Mouse (Mus musculus) kidney, embryonic 16.5 days (tissue): Measurements from ENCODE around the gene Kbtbd13. TPM values are rescaled to one million over a fixed set of nuclear protein-coding genes. Genes with fewer than 3 reads are reported as not detected.

ENCODE experiments used
- ATAC-seq: fragments of 200-750 bp; cut with Nextera tagmentation; 2 replicates; pipeline ENCODE4 v1.8.0; 2017; ENCODE audit warnings: moderate TSS enrichment; ENCODE audit not compliant: low FRiP score, low TSS enrichment
- H3K27ac ChIP-seq: fragments of 300-500 bp; sonication (generic); 2 replicates; pipeline ENCODE4 v1.5.1; 2014; ENCODE audit warnings: low read length
- H3K27me3 ChIP-seq: fragments of 300-500 bp; sonication (generic); 2 replicates; pipeline ENCODE4 v1.6.1; 2014; ENCODE audit warnings: low read length, control low read depth, mixed read lengths; ENCODE audit not compliant: insufficient read depth
- H3K36me3 ChIP-seq: fragments of 300-500 bp; sonication (generic); 2 replicates; pipeline ENCODE4 v1.6.1; 2014; ENCODE audit warnings: low read length, control low read depth, mixed read lengths; ENCODE audit not compliant: insufficient read depth
- H3K4me1 ChIP-seq: fragments of 300-500 bp; sonication (generic); 2 replicates; pipeline ENCODE4 v1.6.1; 2014; ENCODE audit warnings: low read length, control low read depth, mixed read lengths; ENCODE audit not compliant: insufficient read depth
- H3K4me2 ChIP-seq: fragments of 300-500 bp; sonication (generic); replicated peaks from 2 replicates; pipeline ENCODE4 v1.6.1; 2014; ENCODE audit warnings: low read depth, low read length
- H3K4me3 ChIP-seq: fragments of 300-500 bp; sonication (generic); 2 replicates; pipeline ENCODE4 v1.5.1; 2014; ENCODE audit warnings: mild to moderate bottlenecking, low read length
- H3K9ac ChIP-seq: fragments of 300-500 bp; sonication (generic); replicated peaks from 2 replicates; pipeline ENCODE4 v1.6.1; 2014; ENCODE audit warnings: low read length
- H3K9me3 ChIP-seq: fragments of 300-500 bp; sonication (generic); 2 replicates; pipeline ENCODE4 v1.6.1; 2016; ENCODE audit warnings: low read length, control low read depth
- WGBS: fragments of 180-500 bp; shearing (Covaris S2); extraction: QIAGEN DNeasy Blood & Tissue Kit; methylation state at CpG from one replicate; pipeline ENCODE4 v1.1.7; 2014; 5-methylcytosine and 5-hydroxymethylcytosine counted together
- polyA plus RNA-seq: library from polyadenylated mRNA; unstranded; fragments of >200 nt; fragmentation: Nextera tagmentation; extraction: Ambion mirVana; gene quantifications from 2 replicates; pipeline ENCODE4 v1.2.1, GENCODE M21; 2015

Gene Kbtbd13
- polyA plus RNA-seq, 1 experiment from 2014 or later: 2.6 TPM

GRCm38 (mm10) chr9:65382031-65382750 lies 9.3 kb downstream of the Kbtbd13 start:
- H3K9me3 ChIP-seq: no peaks in the 10 kb centered on the region
- H3K4me2 ChIP-seq: no peak overlapping the region
- ATAC-seq: no peak
- no peak overlapping the region for H3K9ac ChIP-seq
- peaks cover 6% of the 10 kb centered on the region for H3K4me1 ChIP-seq
- H3K27me3 ChIP-seq: no peaks in the 10 kb centered on the region
- no peaks in the 10 kb centered on the region for H3K36me3 ChIP-seq
- H3K4me3 ChIP-seq: no peak overlapping the region
- no peak overlapping the region for H3K27ac ChIP-seq
- 68% methylated on average over 6 of the region's 6 CpGs for WGBS

GRCm38 (mm10) chr9:65381017-65381590 lies 10.3 kb downstream of the Kbtbd13 start:
- Histone ChIP-seq H3K9ac (no peak overlapping the region), H3K4me1 (peaks cover 4% of the 10 kb centered on the region), H3K36me3 (no peaks in the 10 kb centered on the region), H3K27ac (no peak overlapping the region), H3K4me2 (no peak overlapping the region), H3K9me3 (no peaks in the 10 kb centered on the region), H3K27me3 (no peaks in the 10 kb centered on the region), H3K4me3 (no peak overlapping the region)
- ATAC-seq: no peak
- 64% methylated on average over 4 of the region's 4 CpGs for WGBS

GRCm38 (mm10) chr9:65375163-65375934 lies 16.1 kb downstream of the Kbtbd13 start:
- 80% methylated on average over 9 of the region's 9 CpGs for WGBS
- H3K4me3 ChIP-seq: no peak overlapping the region
- H3K27ac ChIP-seq: no peak overlapping the region
- ATAC-seq: no peak
- H3K9me3 ChIP-seq: no peaks in the 10 kb centered on the region
- no peak overlapping the region for H3K4me2 ChIP-seq
- H3K36me3 ChIP-seq: no peaks in the 10 kb centered on the region
- no peaks in the 10 kb centered on the region for H3K4me1 ChIP-seq
- no peaks in the 10 kb centered on the region for H3K27me3 ChIP-seq
- no peak overlapping the region for H3K9ac ChIP-seq

GRCm38 (mm10) chr9:65374468-65375162 lies 16.8 kb downstream of the Kbtbd13 start:
- no peak overlapping the region for H3K27ac ChIP-seq

GRCm38 (mm10) chr9:65372449-65372848 lies 19.0 kb downstream of the Kbtbd13 start:
- WGBS: 71% methylated on average over 4 of the region's 4 CpGs
- ATAC-seq: no peak
- no peak overlapping the region for H3K27ac ChIP-seq

More at GRCm38 (mm10) chr9:65374468-65375162, 16.8 kb downstream of the Kbtbd13 start:
- no peak overlapping the region for H3K9ac ChIP-seq
- 74% methylated on average over 5 of the region's 5 CpGs for WGBS
- H3K4me2 ChIP-seq: no peak overlapping the region
- H3K27me3 ChIP-seq: no peaks in the 10 kb centered on the region
- no peaks in the 10 kb centered on the region for H3K36me3 ChIP-seq
- H3K9me3 ChIP-seq: no peaks in the 10 kb centered on the region
- no peak overlapping the region for H3K4me3 ChIP-seq
- H3K4me1 ChIP-seq: no peaks in the 10 kb centered on the region
- ATAC-seq: no peak

GRCm38 (mm10) chr9:65371756-65372155 lies 19.7 kb downstream of the Kbtbd13 start:
- H3K4me3 ChIP-seq: no peak overlapping the region
- H3K9me3 ChIP-seq: no peaks in the 10 kb centered on the region
- ATAC-seq: no peak
- 76% methylated on average over 24 of the region's 24 CpGs for WGBS
- no peaks in the 10 kb centered on the region for H3K36me3 ChIP-seq
- H3K27me3 ChIP-seq: no peaks in the 10 kb centered on the region
- no peak overlapping the region for H3K27ac ChIP-seq
- no peaks in the 10 kb centered on the region for H3K4me1 ChIP-seq
- H3K4me2 ChIP-seq: no peak overlapping the region
- H3K9ac ChIP-seq: no peak overlapping the region

More at GRCm38 (mm10) chr9:65372449-65372848, 19.0 kb downstream of the Kbtbd13 start:
- no peak overlapping the region for H3K4me2 ChIP-seq
- H3K36me3 ChIP-seq: no peaks in the 10 kb centered on the region
- H3K4me3 ChIP-seq: no peak overlapping the region
- H3K27me3 ChIP-seq: no peaks in the 10 kb centered on the region
- H3K9ac ChIP-seq: no peak overlapping the region
- no peaks in the 10 kb centered on the region for H3K9me3 ChIP-seq
- no peaks in the 10 kb centered on the region for H3K4me1 ChIP-seq

GRCm38 (mm10) chr9:65365721-65366120 lies 25.7 kb downstream of the Kbtbd13 start:
- Histone ChIP-seq H3K27me3 (no peaks in the 10 kb centered on the region), H3K27ac (no peak overlapping the region), H3K4me1 (no peaks in the 10 kb centered on the region), H3K4me3 (no peak overlapping the region), H3K9ac (no peak overlapping the region), H3K4me2 (no peak overlapping the region), H3K9me3 (no peaks in the 10 kb centered on the region), H3K36me3 (peaks cover 11% of the 10 kb centered on the region; the same call in 1 of the 2 replicates)
- ATAC-seq: no peak
- WGBS: 90% methylated on average over 7 of the region's 7 CpGs

GRCm38 (mm10) chr9:65363684-65364083 lies 27.8 kb downstream of the Kbtbd13 start:
- Histone ChIP-seq H3K27ac (no peak overlapping the region), H3K4me3 (no peak overlapping the region), H3K36me3 (peaks cover 24% of the 10 kb centered on the region), H3K9me3 (no peaks in the 10 kb centered on the region), H3K4me2 (no peak overlapping the region), H3K27me3 (no peaks in the 10 kb centered on the region), H3K4me1 (no peaks in the 10 kb centered on the region), H3K9ac (no peak overlapping the region)
- no peak for ATAC-seq
- WGBS: 26% methylated on average over 9 of the region's 9 CpGs

GRCm38 (mm10) chr9:65360641-65361448 lies 30.6 kb downstream of the Kbtbd13 start, which contains the start of gene Ubap1l:
TSS of gene Ubap1l (plus strand) at chr9:65361041.
- Histone ChIP-seq H3K9me3 (no peaks in the 10 kb centered on the region), H3K4me3 (no peak within 1 kb of the TSS), H3K4me1 (no peaks in the 10 kb centered on the region), H3K4me2 (no peak within 1 kb of the TSS), H3K27me3 (no peaks in the 10 kb centered on the region), H3K36me3 (peaks cover 40% of the 10 kb centered on the region), H3K9ac (no peak within 1 kb of the TSS), H3K27ac (no peak within 1 kb of the TSS)
- no peak for ATAC-seq
- WGBS: 89% methylated on average over 16 of the region's 16 CpGs
